In the genomic region with DNA sequence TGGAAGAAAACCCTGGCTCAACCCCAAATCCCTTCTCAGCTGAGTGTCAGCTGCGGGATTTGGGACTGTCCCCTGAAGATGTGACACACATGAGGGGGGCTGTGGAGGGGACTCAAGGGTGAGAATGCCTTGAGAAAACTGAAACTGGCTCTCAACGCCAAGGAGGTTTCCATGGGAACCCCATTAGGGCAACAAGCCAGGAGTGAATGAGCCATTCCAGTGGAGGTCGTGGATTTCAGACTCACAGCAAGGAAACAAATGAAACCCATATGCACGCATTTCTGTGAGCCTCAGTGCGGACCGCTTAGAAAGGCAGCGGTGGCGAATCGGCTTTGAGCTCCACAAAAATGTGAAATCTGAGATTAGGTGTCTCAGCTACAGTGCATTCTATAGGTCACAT, we compare ENCODE assay signal across 10 mouse cellular contexts. TPM values are rescaled to one million over a fixed set of nuclear protein-coding genes. Genes with fewer than 3 reads are reported as not detected.
A peak's percentile ranks its signal among the peaks of the same experiment; 100 is the strongest.
DNase-seq lines count a peak whose midpoint lies in the region; ATAC-seq and TF ChIP-seq lines count a peak whose summit lies in the region.
"Had no signal": no experiment of that assay in that cellular context is flagged by ENCODE, and none has a peak within 500 bp of the region (broad histone marks: within the 10 kb centered on the region; RNA-seq: fewer than 3 reads in every experiment).

No protein-coding gene starts in this region.

- H3K9ac ChIP-seq in intestine, embryonic 14.5 days (ENCODE audit: low read length): no peak overlapping the region
- H3K9ac ChIP-seq in intestine, postnatal 0 days (ENCODE audit: low read depth, low read length): no peak overlapping the region
- H3K9ac ChIP-seq in embryonic facial prominence, embryonic 12.5 days: no peak overlapping the region
- no peak overlapping the region for H3K9ac ChIP-seq in hindbrain, embryonic 15.5 days
- no peak overlapping the region for H3K9ac ChIP-seq in midbrain, embryonic 11.5 days (ENCODE audit: low read length)
- H3K9ac ChIP-seq: midbrain, embryonic 12.5 days had no signal

- DNase-seq in intestine, embryonic 14.5 days (ENCODE audit: low spot score): peak; percentile 73
- peak; percentile 16 for DNase-seq in adipocyte (ENCODE audit: low spot score)
- DNase-seq in midbrain, embryonic 11.5 days (ENCODE audit: low spot score, missing footprints): peak; percentile 80
- DNase-seq in urinary bladder, postnatal 10 days (ENCODE audit: low spot score): no peak
- DNase-seq in thymus, postnatal 10 days (ENCODE audit: low spot score in 2 of 2): no peak

- WGBS in intestine, embryonic 14.5 days: 45% methylated on average over 9 of the region's 9 CpGs
- 62% methylated on average over 9 of the region's 9 CpGs for WGBS in intestine, postnatal 0 days
- 9% methylated on average over 9 of the region's 9 CpGs for WGBS in embryonic facial prominence, embryonic 12.5 days
- WGBS in hindbrain, embryonic 15.5 days: 27% methylated on average over 9 of the region's 9 CpGs
- 36% methylated on average over 9 of the region's 9 CpGs for WGBS in midbrain, embryonic 11.5 days

- peak overlapping the region; percentile 34; the same call in 1 of the 2 replicates for H3K27ac ChIP-seq in intestine, embryonic 14.5 days (ENCODE audit: low read depth)
- H3K27ac ChIP-seq in intestine, postnatal 0 days (ENCODE audit: low read depth, low read length): no peak overlapping the region
- H3K27ac ChIP-seq in embryonic facial prominence, embryonic 12.5 days: peak overlapping the region; percentile 89
- H3K27ac ChIP-seq in hindbrain, embryonic 15.5 days (replicated peaks): peak overlapping the region; percentile 34; the same call in 1 of the 2 replicates
- no peak overlapping the region for H3K27ac ChIP-seq in midbrain, embryonic 11.5 days (ENCODE audit: low read depth, low read length)
- H3K27ac ChIP-seq: midbrain, embryonic 12.5 days had no signal

- no peaks in the 10 kb centered on the region for H3K9me3 ChIP-seq in intestine, embryonic 14.5 days (ENCODE audit: control insufficient read depth, low read length)
- no peaks in the 10 kb centered on the region for H3K9me3 ChIP-seq in intestine, postnatal 0 days (ENCODE audit: control insufficient read depth)
- H3K9me3 ChIP-seq in embryonic facial prominence, embryonic 12.5 days: no peaks in the 10 kb centered on the region
- H3K9me3 ChIP-seq in hindbrain, embryonic 15.5 days: no peaks in the 10 kb centered on the region
- H3K9me3 ChIP-seq in midbrain, embryonic 11.5 days (ENCODE audit: control insufficient read depth, low read length): no peaks in the 10 kb centered on the region
- H3K9me3 ChIP-seq: midbrain, embryonic 12.5 days had no signal

- peaks cover 11% of the 10 kb centered on the region for H3K4me1 ChIP-seq in intestine, embryonic 14.5 days (replicated peaks; ENCODE audit: control insufficient read depth, insufficient read depth, low read length)
- H3K4me1 ChIP-seq in intestine, postnatal 0 days (replicated peaks; ENCODE audit: control insufficient read depth, insufficient read depth, low read length): no peaks in the 10 kb centered on the region
- H3K4me1 ChIP-seq in embryonic facial prominence, embryonic 12.5 days: peaks cover 35% of the 10 kb centered on the region
- 0 out of 2 replicates have a peak, but pooled peaks cover 3% of the 10 kb centered on the region for H3K4me1 ChIP-seq in hindbrain, embryonic 15.5 days (replicated peaks)
- H3K4me1 ChIP-seq in midbrain, embryonic 11.5 days (ENCODE audit: control insufficient read depth, insufficient read depth, low read length): peaks cover 3% of the 10 kb centered on the region; the same call in 1 of the 2 replicates

- no peak for TF ChIP-seq CTCF in intestine, postnatal 0 days (IDR thresholded peaks at IDR 0.05; ENCODE audit: low read depth)

- ATAC-seq in intestine, embryonic 14.5 days (replicated peaks; ENCODE audit: low FRiP score, low TSS enrichment, low read depth): peak; percentile 65; the same call in 1 of the 2 replicates
- no peak for ATAC-seq in intestine, postnatal 0 days
- peak; percentile 73 for ATAC-seq in embryonic facial prominence, embryonic 12.5 days (ENCODE audit: insufficient number of reproducible peaks, insufficient read depth, low FRiP score, low TSS enrichment)
- ATAC-seq in hindbrain, embryonic 15.5 days (ENCODE audit: low FRiP score, low read depth): peak; percentile 56; the same call in 1 of the 2 replicates
- no peak for ATAC-seq in midbrain, embryonic 11.5 days (ENCODE audit: low FRiP score)

- no peak overlapping the region for H3K4me3 ChIP-seq in intestine, embryonic 14.5 days (ENCODE audit: low read depth, low read length)
- no peak overlapping the region for H3K4me3 ChIP-seq in intestine, postnatal 0 days (ENCODE audit: low read depth, low read length)
- H3K4me3 ChIP-seq in embryonic facial prominence, embryonic 12.5 days: no peak overlapping the region
- no peak overlapping the region for H3K4me3 ChIP-seq in hindbrain, embryonic 15.5 days
- no peak overlapping the region for H3K4me3 ChIP-seq in midbrain, embryonic 11.5 days (ENCODE audit: low read depth, low read length)
- H3K4me3 ChIP-seq: midbrain, embryonic 12.5 days had no signal

- H3K36me3 ChIP-seq in intestine, embryonic 14.5 days (ENCODE audit: control insufficient read depth, insufficient read depth, low read length): no peaks in the 10 kb centered on the region
- no peaks in the 10 kb centered on the region for H3K36me3 ChIP-seq in intestine, postnatal 0 days (ENCODE audit: control insufficient read depth, insufficient read depth)
- no peaks in the 10 kb centered on the region for H3K36me3 ChIP-seq in embryonic facial prominence, embryonic 12.5 days
- H3K36me3 ChIP-seq in hindbrain, embryonic 15.5 days: no peaks in the 10 kb centered on the region
- H3K36me3 ChIP-seq in midbrain, embryonic 11.5 days (ENCODE audit: control insufficient read depth, insufficient read depth, low read length): no peaks in the 10 kb centered on the region
- H3K36me3 ChIP-seq: midbrain, embryonic 12.5 days had no signal

- no peaks in the 10 kb centered on the region for H3K27me3 ChIP-seq in intestine, embryonic 14.5 days (replicated peaks; ENCODE audit: control insufficient read depth, insufficient read depth, low read length)
- no peaks in the 10 kb centered on the region for H3K27me3 ChIP-seq in intestine, postnatal 0 days (replicated peaks; ENCODE audit: control insufficient read depth, insufficient read depth, low read length)
- H3K27me3 ChIP-seq in embryonic facial prominence, embryonic 12.5 days: no peaks in the 10 kb centered on the region
- no peaks in the 10 kb centered on the region for H3K27me3 ChIP-seq in hindbrain, embryonic 15.5 days
- H3K27me3 ChIP-seq in midbrain, embryonic 11.5 days (ENCODE audit: control insufficient read depth, insufficient read depth, low read length): no peaks in the 10 kb centered on the region
- H3K27me3 ChIP-seq: midbrain, embryonic 12.5 days had no signal

- no peak overlapping the region for H3K4me2 ChIP-seq in intestine, embryonic 14.5 days (ENCODE audit: low read length)
- H3K4me2 ChIP-seq in intestine, postnatal 0 days (replicated peaks; ENCODE audit: low read depth): no peak overlapping the region
- no peak overlapping the region; the same call in 1 of the 2 replicates for H3K4me2 ChIP-seq in embryonic facial prominence, embryonic 12.5 days (replicated peaks)
- no peak overlapping the region for H3K4me2 ChIP-seq in hindbrain, embryonic 15.5 days
- no peak overlapping the region for H3K4me2 ChIP-seq in midbrain, embryonic 11.5 days
- H3K4me2 ChIP-seq: midbrain, embryonic 12.5 days had no signal

RNA-seq across cellular contexts. Expression of gene Prss38, which starts 18.1 kb away (rescaled TPM):
- not detected in 2 replicates for polyA plus RNA-seq in intestine, embryonic 14.5 days (2014; fragmentation: Nextera tagmentation; extraction: Ambion mirVana)
- polyA plus RNA-seq in intestine, postnatal 0 days (2015; fragmentation: Nextera tagmentation; extraction: Ambion mirVana): not detected in 2 replicates
- polyA plus RNA-seq in embryonic facial prominence, embryonic 12.5 days (2016; fragmentation: Nextera tagmentation; extraction: Ambion mirVana): not detected in 2 replicates
- not detected in 2 replicates for polyA plus RNA-seq in hindbrain, embryonic 15.5 days (2015; fragmentation: Nextera tagmentation; extraction: Ambion mirVana)
- polyA plus RNA-seq in midbrain, embryonic 11.5 days (2014; fragmentation: Nextera tagmentation; extraction: Ambion mirVana): not detected in 2 replicates
- polyA plus RNA-seq: gonadal fat pad, adult 2 months had no signal

RNA-seq across cellular contexts. Expression of gene Jmjd4, which starts 56.3 kb away (rescaled TPM):
- 11.1 and 12.4 TPM in 2 replicates for polyA plus RNA-seq in intestine, embryonic 14.5 days (2014; fragmentation: Nextera tagmentation; extraction: Ambion mirVana)
- 4.1 and 4.4 TPM in 2 replicates for polyA plus RNA-seq in intestine, postnatal 0 days (2015; fragmentation: Nextera tagmentation; extraction: Ambion mirVana)
- polyA plus RNA-seq in embryonic facial prominence, embryonic 12.5 days (2016; fragmentation: Nextera tagmentation; extraction: Ambion mirVana): 18.8 and 19.3 TPM in 2 replicates
- 18.2 and 18.8 TPM in 2 replicates for polyA plus RNA-seq in hindbrain, embryonic 15.5 days (2015; fragmentation: Nextera tagmentation; extraction: Ambion mirVana)
- 12.4 and 14.3 TPM in 2 replicates for polyA plus RNA-seq in midbrain, embryonic 11.5 days (2014; fragmentation: Nextera tagmentation; extraction: Ambion mirVana)

RNA-seq across cellular contexts. Expression of gene Snap47, which starts 57.4 kb away (rescaled TPM):
- polyA plus RNA-seq in intestine, embryonic 14.5 days (2014; fragmentation: Nextera tagmentation; extraction: Ambion mirVana): 96.7 and 100 TPM in 2 replicates
- 37.3 and 39.6 TPM in 2 replicates for polyA plus RNA-seq in intestine, postnatal 0 days (2015; fragmentation: Nextera tagmentation; extraction: Ambion mirVana)
- 157 and 169 TPM in 2 replicates for polyA plus RNA-seq in embryonic facial prominence, embryonic 12.5 days (2016; fragmentation: Nextera tagmentation; extraction: Ambion mirVana)
- polyA plus RNA-seq in hindbrain, embryonic 15.5 days (2015; fragmentation: Nextera tagmentation; extraction: Ambion mirVana): 534 and 558 TPM in 2 replicates
- 144 and 159 TPM in 2 replicates for polyA plus RNA-seq in midbrain, embryonic 11.5 days (2014; fragmentation: Nextera tagmentation; extraction: Ambion mirVana)

Comparison
In these comparisons a context has a peak if more than half of its experiments do, and no peak if none do; other contexts are left out.
1. ATAC-seq: peak in intestine, embryonic 14.5 days (single experiment), embryonic facial prominence, embryonic 12.5 days (single experiment) and hindbrain, embryonic 15.5 days (single experiment); none in intestine, postnatal 0 days (single experiment) and midbrain, embryonic 11.5 days (single experiment).
2. H3K27ac ChIP-seq: peak in intestine, embryonic 14.5 days (single experiment), embryonic facial prominence, embryonic 12.5 days (single experiment) and hindbrain, embryonic 15.5 days (single experiment); none in intestine, postnatal 0 days (single experiment) and midbrain, embryonic 11.5 days (single experiment).
3. DNase-seq: peak in intestine, embryonic 14.5 days (single experiment), adipocyte (single experiment) and midbrain, embryonic 11.5 days (single experiment); none in urinary bladder, postnatal 10 days (single experiment) and thymus, postnatal 10 days (0 of 2).